Mouse (Mus musculus) embryonic facial prominence, embryonic 14.5 days (tissue): Measurements from ENCODE around the gene Olfr56. TPM values are rescaled to one million over a fixed set of nuclear protein-coding genes. Genes with fewer than 3 reads are reported as not detected.

Source experiments
- ATAC-seq: fragments of 200-750 bp; cut with Nextera tagmentation; 2 replicates; pipeline ENCODE4 v1.8.0; 2017; ENCODE audit warnings: low read depth, moderate number of reproducible peaks, moderate TSS enrichment
- DNase-seq: peaks from one replicate; pipeline ENCODE4 v3.0.0-alpha.2; 2015; ENCODE audit warnings: low spot score
- H3K27ac ChIP-seq: fragments of 300-500 bp; sonication (generic); replicated peaks from 2 replicates; pipeline ENCODE4 v1.5.1; 2014; ENCODE audit warnings: low read depth, mild to moderate bottlenecking, low read length, moderate library complexity
- H3K27me3 ChIP-seq: fragments of 300-500 bp; sonication (generic); replicated peaks from 2 replicates; pipeline ENCODE4 v1.6.1; 2014; ENCODE audit warnings: low read length; ENCODE audit not compliant: control insufficient read depth, insufficient read depth
- H3K36me3 ChIP-seq: fragments of 300-500 bp; sonication (generic); 2 replicates; pipeline ENCODE4 v1.6.1; 2014; ENCODE audit warnings: low read length, mixed read lengths; ENCODE audit not compliant: control insufficient read depth, insufficient read depth
- H3K4me1 ChIP-seq: fragments of 300-500 bp; sonication (generic); 2 replicates; pipeline ENCODE4 v1.6.1; 2014; ENCODE audit warnings: antibody characterized with exemption, low read length; ENCODE audit not compliant: control insufficient read depth, insufficient read depth
- H3K4me2 ChIP-seq: fragments of 300-500 bp; sonication (generic); 2 replicates; pipeline ENCODE4 v1.6.1; 2014; ENCODE audit warnings: low read depth, mild to moderate bottlenecking, low read length, moderate library complexity, mixed read lengths
- H3K4me3 ChIP-seq: fragments of 300-500 bp; sonication (generic); 2 replicates; pipeline ENCODE4 v1.5.1; 2014; ENCODE audit warnings: low read depth, mild to moderate bottlenecking, low read length
- H3K9ac ChIP-seq: fragments of 300-500 bp; sonication (generic); 2 replicates; pipeline ENCODE4 v1.6.1; 2014; ENCODE audit warnings: low read depth, mild to moderate bottlenecking, low read length, moderate library complexity, mixed read lengths
- H3K9me3 ChIP-seq: fragments of 300-500 bp; sonication (generic); 2 replicates; pipeline ENCODE4 v1.6.1; 2016; ENCODE audit warnings: low read length; ENCODE audit not compliant: control insufficient read depth
- WGBS: fragments of 180-500 bp; shearing (Covaris S2); extraction: QIAGEN DNeasy Blood & Tissue Kit; methylation state at CpG from one replicate; pipeline ENCODE4 v1.1.7; 2014; 5-methylcytosine and 5-hydroxymethylcytosine counted together
- polyA plus RNA-seq: library from polyadenylated mRNA; unstranded; fragments of >200 nt; fragmentation: Nextera tagmentation; extraction: Ambion mirVana; gene quantifications from 2 replicates; pipeline ENCODE4 v1.2.1, GENCODE M21; 2014

Olfr56 gene
- polyA plus RNA-seq, 1 experiment from 2014 or later, result 0.08 TPM

- no peak overlapping the region for H3K4me2 ChIP-seq
- no peak for ATAC-seq
- no peaks in the 10 kb centered on the region for H3K9me3 ChIP-seq
- no peak overlapping the region for H3K4me3 ChIP-seq
- no peaks in the 10 kb centered on the region for H3K27me3 ChIP-seq
- no peak for DNase-seq
- no peak overlapping the region for H3K9ac ChIP-seq
- H3K36me3 ChIP-seq, result no peaks in the 10 kb centered on the region
- H3K27ac ChIP-seq, result no peak overlapping the region
- peaks cover 8% of the 10 kb centered on the region; the same call in 1 of the 2 replicates for H3K4me1 ChIP-seq
- whole genome bisulfite sequencing, result 87% methylated on average over 2 of the region's 2 CpGs
Measured at GRCm38 (mm10) chr11:49092786-49093185, 114.1 kb downstream of the Olfr56 start.

DNA sequence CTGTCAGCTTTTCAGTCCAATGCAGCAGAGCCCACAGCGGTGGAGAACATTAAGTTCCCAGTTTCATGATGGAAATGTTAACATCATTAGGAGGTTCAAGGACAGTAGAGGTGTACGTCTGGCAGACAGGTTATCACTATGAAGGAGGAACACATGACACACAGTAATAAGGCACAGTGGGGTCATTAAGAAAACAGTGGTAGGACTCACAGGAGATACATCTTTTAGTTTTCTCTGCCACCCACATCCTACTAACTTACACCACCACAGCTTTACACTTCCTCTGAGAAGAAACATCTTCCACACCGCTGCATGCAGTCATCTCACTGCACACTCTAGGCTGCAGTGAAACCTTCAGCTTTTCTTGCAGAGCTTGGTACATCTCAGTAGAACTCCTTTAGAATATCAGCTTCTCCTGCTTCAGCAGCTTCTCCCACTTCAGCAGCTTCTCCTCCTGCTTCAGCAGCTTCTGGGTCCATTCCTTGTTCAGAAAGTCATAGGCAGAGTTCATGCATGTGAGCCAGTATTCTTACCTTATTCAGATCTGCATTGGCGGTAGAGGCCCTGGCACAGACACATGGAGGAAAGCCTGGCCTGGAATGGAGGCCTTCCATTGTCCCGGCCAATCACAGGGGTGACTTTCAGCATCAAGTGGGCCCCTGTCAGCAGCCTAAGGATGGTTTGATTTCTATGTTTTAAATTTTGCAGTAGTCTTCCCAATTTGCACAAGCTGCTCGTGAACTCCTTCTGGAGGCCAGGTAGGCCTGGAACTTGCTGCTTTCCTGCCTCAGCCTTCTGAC, 115.4 kb downstream of the Olfr56 start:
- Histone ChIP-seq H3K27ac (no peak overlapping the region), H3K4me2 (no peak overlapping the region), H3K9ac (no peak overlapping the region), H3K9me3 (no peaks in the 10 kb centered on the region), H3K4me1 (no peaks in the 10 kb centered on the region), H3K4me3 (no peak overlapping the region), H3K36me3 (no peaks in the 10 kb centered on the region), H3K27me3 (no peaks in the 10 kb centered on the region)
- 83% methylated on average over 6 of the region's 6 CpGs for WGBS
- ATAC-seq (no peak), DNase-seq (no peak)

DNA sequence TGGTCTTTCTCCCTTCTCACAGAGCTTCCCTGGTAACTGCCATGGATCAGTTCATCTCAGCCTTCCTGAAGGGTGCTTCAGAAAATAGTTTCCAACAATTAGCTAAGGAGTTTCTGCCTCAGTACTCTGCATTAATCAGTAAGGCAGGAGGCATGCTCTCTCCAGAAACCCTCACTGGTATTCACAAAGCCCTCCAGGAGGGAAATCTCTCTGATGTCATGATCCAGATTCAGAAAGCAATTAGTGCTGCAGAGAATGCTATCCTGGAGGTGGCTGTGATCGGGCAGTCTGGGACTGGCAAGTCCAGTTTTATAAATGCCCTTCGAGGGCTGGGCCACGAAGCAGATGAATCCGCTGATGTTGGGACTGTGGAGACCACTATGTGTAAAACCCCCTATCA, 116.7 kb downstream of the Olfr56 start:
- Histone ChIP-seq H3K4me1 (no peaks in the 10 kb centered on the region), H3K36me3 (no peaks in the 10 kb centered on the region)
- 92% methylated on average over 4 of the region's 4 CpGs for WGBS

DNA sequence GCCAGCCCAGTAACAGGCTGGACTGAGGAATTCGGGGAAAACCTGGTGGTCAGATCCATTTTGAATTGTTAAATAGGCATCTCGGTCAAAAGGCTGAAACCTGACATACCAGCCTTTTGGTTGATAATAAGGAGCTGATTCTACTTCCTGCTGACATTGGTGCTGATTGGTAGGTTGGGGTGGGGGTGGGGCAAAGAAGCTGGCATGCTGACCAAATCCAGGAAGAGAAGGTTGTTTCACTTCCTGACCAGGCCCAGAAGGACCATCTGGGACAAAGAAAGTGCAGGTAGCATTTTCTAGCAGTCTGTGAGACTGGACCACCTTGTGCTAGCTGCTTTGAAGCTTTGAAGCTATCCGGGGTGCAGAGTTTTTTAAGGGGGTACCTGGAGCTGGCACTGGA, 121.7 kb downstream of the Olfr56 start:
- ATAC-seq, result no peak
- no peak for DNase-seq
- Histone ChIP-seq H3K9ac (no peak overlapping the region), H3K27ac (no peak overlapping the region), H3K4me1 (no peaks in the 10 kb centered on the region), H3K27me3 (no peaks in the 10 kb centered on the region), H3K4me2 (no peak overlapping the region), H3K4me3 (no peak overlapping the region), H3K9me3 (no peaks in the 10 kb centered on the region), H3K36me3 (no peaks in the 10 kb centered on the region)
- WGBS, result 79% methylated on average over 3 of the region's 3 CpGs

More for the DNA sequence above, 116.7 kb downstream of the Olfr56 start:
- no peak for ATAC-seq
- no peaks in the 10 kb centered on the region for H3K27me3 ChIP-seq
- H3K4me2 ChIP-seq, result no peak overlapping the region
- DNase-seq, result no peak
- no peaks in the 10 kb centered on the region for H3K9me3 ChIP-seq
- no peak overlapping the region for H3K4me3 ChIP-seq
- no peak overlapping the region for H3K27ac ChIP-seq
- H3K9ac ChIP-seq, result no peak overlapping the region

GRCm38 (mm10) chr11:49101500-49101899, 122.8 kb downstream of the Olfr56 start:
- no peak overlapping the region for H3K9ac ChIP-seq
- 40% methylated on average over 5 of the region's 5 CpGs for WGBS
- H3K4me2 ChIP-seq, result no peak overlapping the region
- H3K9me3 ChIP-seq, result no peaks in the 10 kb centered on the region
- ATAC-seq, result no peak
- no peak overlapping the region for H3K27ac ChIP-seq
- no peak for DNase-seq
- no peak overlapping the region for H3K4me3 ChIP-seq
- H3K36me3 ChIP-seq, result no peaks in the 10 kb centered on the region
- H3K27me3 ChIP-seq, result no peaks in the 10 kb centered on the region
- H3K4me1 ChIP-seq, result no peaks in the 10 kb centered on the region

- Histone ChIP-seq H3K36me3 (no peaks in the 10 kb centered on the region), H3K27ac (no peak overlapping the region), H3K4me2 (no peak overlapping the region), H3K9ac (no peak overlapping the region), H3K27me3 (no peaks in the 10 kb centered on the region), H3K4me1 (no peaks in the 10 kb centered on the region), H3K9me3 (no peaks in the 10 kb centered on the region), H3K4me3 (no peak overlapping the region)
- ATAC-seq (peak; percentile 65; the same call in 1 of the 2 replicates), DNase-seq (peak; percentile 89)
- 14% methylated on average over 8 of the region's 8 CpGs for WGBS
Measured at GRCm38 (mm10) chr11:49103047-49103693, 124.5 kb downstream of the Olfr56 start.

GRCm38 (mm10) chr11:49105752-49106151, 127.1 kb downstream of the Olfr56 start:
- no peak for ATAC-seq
- no peak overlapping the region for H3K9ac ChIP-seq
- 71% methylated on average over 1 of the region's 1 CpGs for WGBS
- DNase-seq, result no peak
- no peaks in the 10 kb centered on the region for H3K9me3 ChIP-seq
- H3K4me1 ChIP-seq, result no peaks in the 10 kb centered on the region
- no peaks in the 10 kb centered on the region for H3K36me3 ChIP-seq
- H3K27ac ChIP-seq, result no peak overlapping the region
- no peak overlapping the region for H3K4me3 ChIP-seq
- H3K27me3 ChIP-seq, result no peaks in the 10 kb centered on the region
- H3K4me2 ChIP-seq, result no peak overlapping the region

GRCm38 (mm10) chr11:49107650-49108537, 129.2 kb downstream of the Olfr56 start:
- no peaks in the 10 kb centered on the region for H3K9me3 ChIP-seq
- H3K4me3 ChIP-seq, result no peak overlapping the region
- 55% methylated on average over 10 of the region's 10 CpGs for WGBS
- H3K27me3 ChIP-seq, result no peaks in the 10 kb centered on the region
- no peaks in the 10 kb centered on the region for H3K4me1 ChIP-seq
- H3K36me3 ChIP-seq, result no peaks in the 10 kb centered on the region
- H3K9ac ChIP-seq, result no peak overlapping the region
- no peak overlapping the region for H3K4me2 ChIP-seq
- DNase-seq (no peak), ATAC-seq (no peak)
- no peak overlapping the region for H3K27ac ChIP-seq
